Mouse (Mus musculus): ENCODE measurements at regions not wholly inside any gene's neighbourhood (a gene's known extent, or its start where the extent isn't known, plus 50 kb on each side); places are given as distances from the start of the nearest gene placed in this dataset.

DNA sequence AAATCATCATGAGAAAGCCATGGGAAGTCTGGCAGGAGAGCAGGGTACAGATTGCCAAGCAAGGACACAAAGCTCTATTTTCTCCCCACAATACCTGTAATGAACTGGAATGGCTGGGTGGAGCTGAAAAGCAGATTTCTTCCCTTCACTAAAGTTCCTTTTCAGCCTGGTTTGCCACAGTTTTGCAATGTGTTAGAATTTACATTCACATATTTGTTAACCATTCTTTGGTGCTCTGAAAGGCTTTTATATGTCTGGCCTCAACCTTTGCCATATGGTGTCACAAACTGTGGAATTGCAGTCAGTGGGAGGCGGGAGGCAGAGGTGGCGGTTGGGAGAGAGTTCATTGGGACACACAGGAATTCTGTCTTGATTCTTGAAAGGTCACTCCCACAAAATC, 78.3 kb upstream of the Olfm4 start:
- Histone ChIP-seq H3K4me1 (ENCODE audit: insufficient read depth, low read length) (no peaks in the 10 kb centered on the region), H3K36me3 (ENCODE audit: insufficient read depth, low read length) (no peaks in the 10 kb centered on the region), H3K27me3 (ENCODE audit: insufficient read depth, low read length) (no peaks in the 10 kb centered on the region), H3K27ac (no peak overlapping the region), H3K4me2 (ENCODE audit: low read depth, low read length) (no peak overlapping the region), H3K9ac (replicated peaks; ENCODE audit: low read length) (no peak overlapping the region), H3K9me3 (ENCODE audit: low read length) (no peaks in the 10 kb centered on the region), H3K4me3 (ENCODE audit: low read length) (no peak overlapping the region)
- TF ChIP-seq CTCF (IDR thresholded peaks at IDR 0.05; ENCODE audit: low read depth), result no peak
- whole genome bisulfite sequencing, result 48% methylated on average over 2 of the region's 2 CpGs
- no peak for DNase-seq (ENCODE audit: low spot score)
- no peak for ATAC-seq

GRCm38 (mm10) chr14:79902355-79902754, 81.5 kb upstream of the Olfm4 start:
- ATAC-seq, result no peak

GRCm38 (mm10) chr14:79898240-79898639, 85.6 kb upstream of the Olfm4 start:
- H3K36me3 ChIP-seq (ENCODE audit: insufficient read depth, low read length), result no peaks in the 10 kb centered on the region
- H3K4me2 ChIP-seq (ENCODE audit: low read depth, low read length), result no peak overlapping the region
- H3K27me3 ChIP-seq (ENCODE audit: insufficient read depth, low read length), result no peaks in the 10 kb centered on the region
- WGBS, result 13% methylated on average over 5 of the region's 5 CpGs
- H3K4me3 ChIP-seq (ENCODE audit: low read length), result no peak overlapping the region
- H3K4me1 ChIP-seq (ENCODE audit: insufficient read depth, low read length), result 0 out of 2 replicates have a peak, but pooled peaks cover 3% of the 10 kb centered on the region
- H3K27ac ChIP-seq, result no peak overlapping the region
- DNase-seq (ENCODE audit: low spot score) (no peak), ATAC-seq (no peak)
- no peaks in the 10 kb centered on the region for H3K9me3 ChIP-seq (ENCODE audit: low read length)
- H3K9ac ChIP-seq (replicated peaks; ENCODE audit: low read length), result no peak overlapping the region
- TF ChIP-seq CTCF (IDR thresholded peaks at IDR 0.05; ENCODE audit: low read depth), result no peak

More at GRCm38 (mm10) chr14:79902355-79902754, 81.5 kb upstream of the Olfm4 start:
- no peak for TF ChIP-seq CTCF (IDR thresholded peaks at IDR 0.05; ENCODE audit: low read depth)
- WGBS, result 10% methylated on average over 1 of the region's 1 CpGs
- 0 out of 2 replicates have a peak, but pooled peaks cover 3% of the 10 kb centered on the region for H3K4me1 ChIP-seq (ENCODE audit: insufficient read depth, low read length)
- DNase-seq (ENCODE audit: low spot score), result no peak
- no peaks in the 10 kb centered on the region for H3K36me3 ChIP-seq (ENCODE audit: insufficient read depth, low read length)
- H3K27ac ChIP-seq, result no peak overlapping the region
- no peaks in the 10 kb centered on the region for H3K9me3 ChIP-seq (ENCODE audit: low read length)
- no peaks in the 10 kb centered on the region for H3K27me3 ChIP-seq (ENCODE audit: insufficient read depth, low read length)
- H3K9ac ChIP-seq (replicated peaks; ENCODE audit: low read length), result no peak overlapping the region
- H3K4me2 ChIP-seq (ENCODE audit: low read depth, low read length), result no peak overlapping the region
- H3K4me3 ChIP-seq (ENCODE audit: low read length), result no peak overlapping the region

DNA sequence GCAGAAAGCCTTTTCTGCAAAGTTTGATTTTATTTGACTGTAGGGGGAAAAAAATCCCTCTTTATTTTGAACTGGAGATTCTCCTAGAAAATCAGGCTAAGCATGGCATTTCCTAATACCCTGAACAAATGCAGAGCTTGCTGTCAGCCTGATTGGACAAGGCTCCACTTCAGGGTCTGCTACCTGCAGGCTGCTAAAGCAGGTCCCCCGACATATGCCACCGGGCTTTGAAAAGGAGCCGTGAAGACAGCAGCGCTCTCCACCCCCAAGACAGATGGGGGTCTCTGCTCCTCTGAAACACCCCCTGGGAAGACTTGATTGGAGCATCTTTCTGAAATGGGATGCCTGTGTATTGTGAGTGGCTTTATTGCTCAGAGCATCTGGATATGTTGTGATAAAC, 90.6 kb upstream of the Olfm4 start:
- H3K9ac ChIP-seq (replicated peaks; ENCODE audit: low read length), result no peak overlapping the region
- H3K27ac ChIP-seq, result no peak overlapping the region
- 51% methylated on average over 4 of the region's 4 CpGs for WGBS
- no peaks in the 10 kb centered on the region for H3K9me3 ChIP-seq (ENCODE audit: low read length)
- TF ChIP-seq CTCF (IDR thresholded peaks at IDR 0.05; ENCODE audit: low read depth), result no peak
- H3K36me3 ChIP-seq (ENCODE audit: insufficient read depth, low read length), result no peaks in the 10 kb centered on the region
- H3K27me3 ChIP-seq (ENCODE audit: insufficient read depth, low read length), result no peaks in the 10 kb centered on the region
- 0 out of 2 replicates have a peak, but pooled peaks cover 6% of the 10 kb centered on the region for H3K4me1 ChIP-seq (ENCODE audit: insufficient read depth, low read length)
- DNase-seq (ENCODE audit: low spot score) (no peak), ATAC-seq (no peak)
- no peak overlapping the region for H3K4me3 ChIP-seq (ENCODE audit: low read length)
- no peak overlapping the region for H3K4me2 ChIP-seq (ENCODE audit: low read depth, low read length)

DNA sequence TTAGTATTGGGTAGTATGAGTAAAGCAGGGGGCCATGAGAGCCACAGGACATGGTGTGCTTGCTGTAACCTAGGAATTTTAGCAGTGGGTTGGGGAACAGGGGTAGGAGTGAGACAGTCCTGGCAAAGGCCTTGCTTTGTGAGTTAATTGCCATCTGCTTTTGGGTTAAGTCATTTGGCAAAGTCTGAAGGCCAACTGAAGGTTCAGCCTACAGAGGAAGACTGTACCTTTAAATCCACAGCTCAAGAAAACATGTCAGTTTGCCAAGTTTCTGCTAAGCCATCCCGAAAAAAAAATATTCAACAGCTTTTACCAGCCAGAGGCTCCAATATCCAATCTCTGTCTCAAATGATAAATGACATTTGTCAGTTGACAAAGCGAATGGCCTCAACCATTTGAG, 93.2 kb upstream of the Olfm4 start:
- Histone ChIP-seq H3K4me1 (ENCODE audit: insufficient read depth, low read length) (0 out of 2 replicates have a peak, but pooled peaks cover 3% of the 10 kb centered on the region), H3K9ac (replicated peaks; ENCODE audit: low read length) (no peak overlapping the region), H3K27ac (no peak overlapping the region), H3K27me3 (ENCODE audit: insufficient read depth, low read length) (no peaks in the 10 kb centered on the region), H3K4me2 (ENCODE audit: low read depth, low read length) (no peak overlapping the region), H3K36me3 (ENCODE audit: insufficient read depth, low read length) (no peaks in the 10 kb centered on the region), H3K9me3 (ENCODE audit: low read length) (no peaks in the 10 kb centered on the region), H3K4me3 (ENCODE audit: low read length) (no peak overlapping the region)
- TF ChIP-seq CTCF (IDR thresholded peaks at IDR 0.05; ENCODE audit: low read depth), result no peak
- WGBS, result 42% methylated on average over 2 of the region's 2 CpGs
- ATAC-seq, result no peak
- DNase-seq (ENCODE audit: low spot score), result peak; percentile 74

DNA sequence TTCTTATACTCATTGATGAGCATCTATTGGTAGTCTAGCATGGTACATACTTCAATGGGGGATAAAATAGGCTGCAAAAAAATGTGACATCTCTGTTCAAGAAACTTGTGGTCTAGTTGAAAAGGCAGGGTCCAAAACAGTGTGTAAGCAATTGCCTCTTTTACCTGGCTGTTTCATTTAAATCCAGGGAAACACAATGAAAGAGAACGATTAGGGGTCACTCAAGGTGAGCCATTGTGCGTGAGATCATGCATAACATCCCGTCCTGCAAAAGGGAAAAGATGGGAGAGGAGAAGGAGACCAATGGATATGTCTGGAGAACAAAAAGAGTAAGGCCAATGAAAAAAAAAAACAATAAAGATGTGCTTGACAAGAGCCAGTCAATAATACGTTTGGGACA, 93.6 kb upstream of the Olfm4 start:
- no peak overlapping the region for H3K9ac ChIP-seq (replicated peaks; ENCODE audit: low read length)
- no peaks in the 10 kb centered on the region for H3K36me3 ChIP-seq (ENCODE audit: insufficient read depth, low read length)
- DNase-seq (ENCODE audit: low spot score) (no peak), ATAC-seq (no peak)
- no peak overlapping the region for H3K27ac ChIP-seq
- H3K4me1 ChIP-seq (ENCODE audit: insufficient read depth, low read length), result 0 out of 2 replicates have a peak, but pooled peaks cover 3% of the 10 kb centered on the region
- TF ChIP-seq CTCF (IDR thresholded peaks at IDR 0.05; ENCODE audit: low read depth), result no peak
- no peak overlapping the region for H3K4me3 ChIP-seq (ENCODE audit: low read length)
- WGBS, result 65% methylated on average over 4 of the region's 4 CpGs
- no peak overlapping the region for H3K4me2 ChIP-seq (ENCODE audit: low read depth, low read length)
- no peaks in the 10 kb centered on the region for H3K27me3 ChIP-seq (ENCODE audit: insufficient read depth, low read length)
- H3K9me3 ChIP-seq (ENCODE audit: low read length), result no peaks in the 10 kb centered on the region

DNA sequence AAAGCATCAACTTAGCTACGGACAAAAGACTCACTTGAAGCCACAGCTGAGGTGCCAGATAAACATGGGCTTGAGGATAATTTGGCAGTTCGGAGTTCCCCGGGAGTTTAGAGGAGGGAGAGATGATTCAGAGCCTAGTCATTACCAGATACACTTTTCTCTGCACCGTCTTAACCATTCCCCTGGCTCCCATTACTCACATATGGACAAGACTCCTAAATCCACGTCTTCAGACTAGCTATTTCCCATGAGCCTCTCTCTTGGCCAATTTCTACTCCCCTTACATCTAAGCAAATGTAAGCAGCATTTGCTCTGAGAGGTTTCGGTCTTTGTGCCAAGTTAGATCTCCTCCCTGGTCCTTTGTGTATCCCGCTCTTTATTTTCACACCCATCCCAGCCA, 100.4 kb upstream of the Olfm4 start:
- WGBS, result 57% methylated on average over 7 of the region's 7 CpGs
- no peak for TF ChIP-seq CTCF (IDR thresholded peaks at IDR 0.05; ENCODE audit: low read depth)
- H3K9ac ChIP-seq (replicated peaks; ENCODE audit: low read length), result no peak overlapping the region
- H3K4me3 ChIP-seq (ENCODE audit: low read length), result no peak overlapping the region
- no peaks in the 10 kb centered on the region for H3K27me3 ChIP-seq (ENCODE audit: insufficient read depth, low read length)
- DNase-seq (ENCODE audit: low spot score), result no peak
- ATAC-seq, result no peak
- H3K27ac ChIP-seq, result no peak overlapping the region
- no peaks in the 10 kb centered on the region for H3K36me3 ChIP-seq (ENCODE audit: insufficient read depth, low read length)
- H3K9me3 ChIP-seq (ENCODE audit: low read length), result no peaks in the 10 kb centered on the region
- peaks cover 19% of the 10 kb centered on the region for H3K4me1 ChIP-seq (ENCODE audit: insufficient read depth, low read length)
- no peak overlapping the region for H3K4me2 ChIP-seq (ENCODE audit: low read depth, low read length)
